Mouse (Mus musculus) testis, adult 2 months (tissue): ENCODE measurements at regions not wholly inside any gene's neighbourhood (a gene's known extent, or its start where the extent isn't known, plus 50 kb on each side); places are given as distances from the start of the nearest gene placed in this dataset.

Experiments used
- CTCF ChIP-seq: fragments of 200-500 bp; IDR thresholded peaks from 2 replicates; pipeline ENCODE4 v1.5.1; 2012; ENCODE audit warnings: low read depth, mild to moderate bottlenecking, inconsistent platforms, low read length, moderate library complexity; ENCODE audit not compliant: control insufficient read depth, insufficient read depth, insufficient replicate concordance
- POLR2A ChIP-seq: fragments of 200-500 bp; IDR thresholded peaks from 2 replicates; pipeline ENCODE4 v1.6.1; 2012; ENCODE audit warnings: low read depth, mild to moderate bottlenecking, inconsistent platforms, low read length, moderate library complexity; ENCODE audit not compliant: control insufficient read depth

GRCm38 (mm10) chr3:130902376-130902775, 172.2 kb upstream of the Rpl34 start:
- TF ChIP-seq POLR2A = no peak
- TF ChIP-seq CTCF = no peak
